Mouse (Mus musculus) lung, postnatal 4 days (tissue): ENCODE data around the gene Rbks.
A peak's percentile ranks its signal among the peaks of the same experiment; 100 is the strongest.

Source experiments
- DNase-seq, 2 experiments: peaks; one replicate each; pipeline ENCODE4 v3.0.0; 2021

The Rbks gene

DNA sequence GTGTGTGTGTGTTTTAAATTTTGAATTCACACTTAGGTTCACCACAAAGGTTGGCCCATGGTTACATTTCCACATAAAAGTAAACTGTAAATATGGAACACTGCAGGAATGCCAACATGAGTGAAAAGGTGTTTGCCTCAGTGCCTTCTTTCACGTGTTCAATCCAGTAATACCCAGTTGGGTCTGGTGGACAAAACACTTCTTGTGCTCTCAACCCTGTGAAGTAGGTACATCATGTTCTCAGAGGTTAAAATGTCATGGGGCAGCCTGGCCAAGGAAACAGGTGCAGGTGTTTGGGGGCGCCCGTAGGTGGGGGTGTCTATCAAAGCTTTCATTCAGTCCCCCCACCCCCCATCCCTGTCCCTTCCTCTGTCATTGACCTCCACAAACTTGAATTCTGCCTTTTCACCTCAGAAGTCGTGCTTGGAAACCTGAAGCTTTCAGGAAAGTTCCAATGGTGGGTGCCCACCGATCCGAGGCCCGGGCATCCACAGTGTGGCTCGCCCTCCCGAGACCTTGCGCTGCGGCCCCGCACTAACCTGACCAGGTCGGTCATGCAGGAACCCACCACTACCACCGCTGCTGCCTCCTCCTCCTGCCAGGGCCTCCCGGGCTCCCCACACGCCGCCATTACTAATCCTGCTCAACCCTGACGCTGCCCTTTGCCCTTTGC is at the start of gene Rbks:
TSS of gene Rbks (minus strand) at position 657 of the 673 bp plus-strand sequence.
- no peak for DNase-seq

DNA sequence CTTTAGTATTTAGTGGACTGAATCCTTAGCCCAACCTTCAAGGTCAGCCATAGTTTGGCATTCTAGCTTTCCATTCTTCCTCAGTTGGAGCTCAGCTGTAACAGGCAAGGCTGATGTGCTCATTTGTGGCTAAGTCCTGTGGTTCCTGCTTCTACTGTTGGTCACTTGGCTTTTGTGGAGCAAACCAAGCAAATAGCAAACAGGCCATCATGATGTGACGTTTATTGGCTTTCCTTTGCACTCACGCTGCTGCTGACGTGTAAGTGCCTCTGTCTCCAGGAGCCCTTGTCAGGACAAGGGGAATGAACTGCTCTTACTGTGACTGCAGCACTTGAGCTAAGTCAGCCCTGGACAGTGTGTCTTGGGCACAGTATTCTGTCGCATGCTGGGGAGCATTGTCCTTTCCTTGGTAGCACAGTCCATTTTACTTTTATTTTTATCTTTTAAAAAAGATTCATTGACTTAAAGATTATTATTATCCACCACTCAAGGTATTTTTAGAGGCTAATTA is 45.1 kb upstream of the Rbks start:
- DNase-seq = no peak

DNA sequence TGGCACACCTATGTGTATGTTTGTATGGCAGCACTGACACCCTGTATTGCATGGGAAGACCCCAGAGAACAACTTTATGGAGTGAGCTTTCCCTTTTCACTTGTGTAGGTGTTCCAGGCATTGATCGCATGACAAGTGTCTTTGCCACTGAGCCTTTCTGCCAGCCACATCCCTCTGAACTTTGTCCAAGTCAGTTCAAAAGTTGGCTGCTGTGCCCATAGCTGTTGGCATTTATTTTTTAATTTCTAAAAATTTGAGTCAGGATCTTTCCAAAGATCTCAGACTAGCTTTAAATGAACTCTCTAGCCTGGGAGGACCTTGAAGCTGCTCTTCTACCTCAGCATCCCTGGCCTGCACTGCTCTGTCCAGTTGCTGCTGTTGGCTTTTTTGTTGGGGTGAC is 44.5 kb upstream of the Rbks start:
- DNase-seq = no peak

GRCm38 (mm10) chr5:31732644-31733338 is 35.4 kb upstream of the Rbks start:
- DNase-seq = no peak

- no peak for DNase-seq
Observed at GRCm38 (mm10) chr5:31727456-31727855, 30.0 kb upstream of the Rbks start.

DNA sequence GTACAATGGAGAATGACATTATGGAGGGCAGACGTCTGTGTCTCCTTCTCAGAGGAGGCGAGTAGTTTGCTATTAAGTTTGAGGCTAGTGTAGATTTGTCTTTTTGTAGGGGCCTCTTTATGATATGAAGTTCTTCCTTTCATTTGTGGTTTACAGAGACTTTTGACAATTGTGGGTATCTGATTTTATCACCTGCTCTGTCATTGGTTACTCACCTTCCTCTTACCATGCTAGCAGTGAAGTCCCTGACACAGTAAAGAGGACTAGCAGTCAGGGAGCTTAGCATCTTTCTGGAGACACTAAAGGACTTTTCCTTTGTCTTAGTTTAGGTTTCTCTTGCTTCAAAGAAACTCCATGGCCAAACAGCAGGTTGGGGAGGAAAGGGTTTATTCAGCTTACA is 28.5 kb upstream of the Rbks start:
- no peak for DNase-seq

DNA sequence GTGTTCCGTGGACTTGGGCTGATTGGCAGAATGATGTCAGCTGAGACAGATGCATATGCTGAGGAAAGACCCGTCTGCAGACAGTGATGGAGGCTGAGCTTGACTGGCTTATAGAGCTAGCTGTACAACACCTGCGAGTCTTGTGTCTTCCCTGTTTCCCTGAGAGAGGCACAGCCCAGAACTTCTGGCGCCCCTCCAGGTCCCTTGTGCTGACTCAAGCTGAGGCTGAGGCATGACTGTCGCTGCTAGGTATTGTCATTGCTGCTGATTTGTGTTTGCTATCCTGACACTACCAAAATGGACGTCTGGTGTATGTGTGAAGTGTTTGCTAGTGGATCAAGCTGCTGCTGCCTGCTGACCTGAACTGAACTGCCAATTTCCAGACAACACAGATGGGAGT is 27.1 kb upstream of the Rbks start:
- DNase-seq = no peak

- no peak for DNase-seq
Observed at GRCm38 (mm10) chr5:31715486-31716150, 18.2 kb upstream of the Rbks start.

DNA sequence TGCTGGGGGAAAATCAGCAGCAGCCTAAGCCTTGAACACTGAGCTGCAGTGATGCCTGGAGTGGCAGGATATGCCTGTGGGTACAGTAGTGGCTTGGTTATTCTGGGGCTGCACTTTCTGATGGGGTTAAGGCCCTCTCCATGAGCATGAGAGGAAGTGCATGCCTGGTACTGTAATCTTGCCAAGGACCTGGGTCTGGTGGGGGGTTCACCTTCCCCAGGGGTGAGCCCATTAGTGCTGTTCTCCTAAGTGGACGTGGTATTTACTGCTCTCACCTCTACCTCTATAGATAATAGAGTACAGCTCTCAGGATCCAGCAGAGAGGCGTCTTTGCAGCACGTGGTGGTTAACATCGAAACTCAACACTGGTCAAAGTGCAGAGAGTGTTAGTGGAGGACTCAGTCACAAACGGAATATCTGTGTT is 16.4 kb upstream of the Rbks start:
- no peak for DNase-seq

- DNase-seq = no peak
Observed at GRCm38 (mm10) chr5:31713280-31713711, 15.9 kb upstream of the Rbks start.

GRCm38 (mm10) chr5:31709389-31709788 is 12.0 kb upstream of the Rbks start:
- DNase-seq = peak in 1 of 2 experiments; percentile 21

DNA sequence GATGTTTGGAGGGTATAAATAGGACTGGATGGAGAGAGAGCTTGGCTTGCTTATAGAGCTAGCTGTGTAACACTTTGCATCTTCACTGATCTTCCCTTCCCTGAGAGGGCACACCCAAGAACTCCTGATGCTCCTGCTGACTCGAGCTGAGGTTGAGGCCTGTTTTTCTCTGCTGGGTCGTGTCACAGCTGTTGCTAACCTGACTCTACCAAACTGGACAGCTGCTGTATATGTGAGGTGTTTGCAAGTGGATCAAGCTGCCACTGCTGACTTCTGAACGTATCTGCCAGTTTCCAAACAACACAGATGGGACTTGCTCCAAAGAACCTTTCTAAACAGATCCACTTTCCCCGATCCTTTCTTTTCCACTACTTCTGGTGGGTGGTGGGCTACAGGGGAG is 9.4 kb upstream of the Rbks start:
- no peak for DNase-seq

- no peak for DNase-seq
Observed at GRCm38 (mm10) chr5:31704971-31705370, 7.5 kb upstream of the Rbks start.

GRCm38 (mm10) chr5:31699397-31699796 is 2.0 kb upstream of the Rbks start:
- DNase-seq = no peak

- no peak for DNase-seq
Observed at GRCm38 (mm10) chr5:31698931-31699330, 1.5 kb upstream of the Rbks start.

GRCm38 (mm10) chr5:31698297-31698726 is 885 bp upstream of the Rbks start:
- peak; percentile 89 to 92 for DNase-seq

DNA sequence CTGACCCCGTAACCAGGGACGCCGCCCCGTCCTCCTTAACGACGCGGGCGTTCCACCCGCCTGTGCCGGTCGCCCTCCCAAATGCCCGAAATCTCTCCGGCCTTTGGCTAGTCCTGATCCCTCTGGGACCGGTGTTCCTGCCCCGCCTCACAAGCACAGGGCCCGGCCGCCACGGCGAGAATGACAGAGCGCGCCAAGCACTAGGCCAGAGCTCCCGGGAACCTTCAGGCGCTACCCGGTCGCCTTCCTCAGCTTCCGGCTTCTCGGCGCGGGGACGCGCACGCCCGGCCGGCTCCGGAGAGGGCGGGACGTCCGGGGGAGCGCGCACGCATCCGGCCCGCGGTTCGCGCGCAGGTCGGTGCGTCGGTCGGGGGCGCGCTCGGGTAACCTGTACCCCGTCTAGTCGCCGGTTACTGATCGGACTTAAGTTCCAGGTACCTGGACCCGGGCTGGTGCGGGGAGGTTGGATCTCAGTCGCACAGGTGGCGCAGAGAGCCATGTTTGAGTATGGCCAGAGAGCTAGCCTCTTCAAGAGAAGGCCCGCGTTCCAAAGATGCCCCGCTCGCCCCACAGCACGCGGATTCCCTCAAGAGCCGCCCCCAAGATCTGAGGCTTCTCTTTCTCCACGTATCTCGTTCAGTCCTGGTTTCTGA is 343 bp upstream of the Rbks start, which contains the start of gene Babam2:
TSS of gene Babam2 (plus strand) at position 41 of the 653 bp plus-strand sequence.
- peak; percentile 94 to 95 for DNase-seq

GRCm38 (mm10) chr5:31693191-31693590 is 4.2 kb downstream of the Rbks start:
- DNase-seq = no peak

- no peak for DNase-seq
Observed at GRCm38 (mm10) chr5:31687972-31688371, 9.5 kb downstream of the Rbks start.

DNA sequence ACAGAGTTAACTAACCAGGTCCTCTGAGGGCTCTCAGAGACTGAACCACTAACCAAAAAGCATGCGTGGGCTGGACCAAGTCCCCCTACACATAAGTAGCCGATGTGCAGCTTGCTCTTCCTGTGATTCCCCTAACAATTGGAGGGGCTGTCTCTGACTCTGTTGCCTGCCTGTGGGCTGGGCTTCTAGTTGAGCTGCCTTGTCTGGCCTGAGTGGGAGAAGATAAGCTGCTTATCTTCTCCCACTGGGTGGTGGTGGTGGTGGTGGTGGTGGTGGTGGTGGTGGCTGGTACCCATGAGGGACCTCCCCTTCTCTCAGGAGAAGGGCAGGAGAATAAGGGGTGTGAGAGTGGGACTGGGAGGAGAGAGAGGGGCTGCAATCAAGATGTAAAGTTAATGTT is 11.4 kb downstream of the Rbks start:
- no peak for DNase-seq

DNA sequence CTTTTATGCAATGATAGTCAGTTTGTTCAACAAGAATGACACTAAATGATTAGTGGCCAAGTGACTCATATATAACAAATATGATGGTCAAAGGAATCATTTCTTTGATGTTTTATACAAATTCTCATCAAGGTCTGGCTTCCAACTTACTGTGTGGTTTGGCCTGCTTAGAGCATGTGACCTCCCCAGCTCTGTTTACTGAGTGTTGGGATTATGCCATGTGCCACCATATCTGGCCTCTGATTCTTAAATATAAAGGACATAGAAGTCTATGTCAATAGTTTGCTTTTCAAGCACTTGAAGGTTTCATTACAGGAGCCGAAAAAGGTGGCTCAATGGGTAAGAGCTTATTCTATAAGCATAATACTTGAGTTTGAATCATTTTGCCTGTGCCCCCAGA is 15.1 kb downstream of the Rbks start:
- DNase-seq = no peak

- no peak for DNase-seq
Observed at GRCm38 (mm10) chr5:31680183-31680582, 17.2 kb downstream of the Rbks start.

DNA sequence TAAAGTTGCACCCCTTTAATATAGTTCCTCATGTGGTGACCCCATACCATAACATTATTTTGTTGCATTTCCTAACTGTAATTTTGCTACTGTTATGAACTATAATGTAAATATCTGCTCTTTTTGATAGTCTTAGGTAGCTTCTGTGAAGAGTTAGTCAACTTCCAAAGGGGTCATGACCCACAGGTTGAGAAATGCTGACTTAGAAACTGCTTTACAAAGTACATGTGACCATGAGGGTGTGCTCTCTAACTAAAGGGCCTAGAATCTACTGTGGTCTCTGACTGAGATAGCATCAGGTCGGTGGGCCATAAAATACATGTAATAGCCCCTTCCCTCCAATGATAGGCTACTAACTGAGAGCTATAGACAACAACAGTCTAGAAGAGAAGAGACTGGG is 19.4 kb downstream of the Rbks start:
- DNase-seq = no peak
